Mouse (Mus musculus): Measurements from ENCODE around the gene Rhbdd1. TPM values are rescaled to one million over a fixed set of nuclear protein-coding genes. Genes with fewer than 3 reads are reported as not detected.

Gene Rhbdd1
- polyA plus RNA-seq, 1 experiment from 2014 or later = 7.6 TPM

GRCm38 (mm10) chr1:82286190-82287051, 29.8 kb upstream of the Rhbdd1 start:
- no peaks in the 10 kb centered on the region for H3K27me3 ChIP-seq
- peaks cover 44% of the 10 kb centered on the region for H3K4me1 ChIP-seq
- H3K36me3 ChIP-seq = peaks cover 26% of the 10 kb centered on the region
- H3K9me3 ChIP-seq = no peaks in the 10 kb centered on the region
- 22% methylated on average over 15 of the region's 15 CpGs for WGBS
- H3K9ac ChIP-seq = peak overlapping the region; percentile 64
- peak overlapping the region; percentile 74 for H3K4me3 ChIP-seq
- H3K27ac ChIP-seq = peak overlapping the region; percentile 57
- no peak for ATAC-seq (ENCODE audit: insufficient number of reproducible peaks, insufficient read depth, low FRiP score, low TSS enrichment)
- H3K4me2 ChIP-seq (replicated peaks) = peak overlapping the region; percentile 75

- peak overlapping the region; percentile 64 for H3K9ac ChIP-seq
- peaks cover 26% of the 10 kb centered on the region for H3K36me3 ChIP-seq
- peaks cover 48% of the 10 kb centered on the region for H3K4me1 ChIP-seq
- 67% methylated on average over 22 of the region's 22 CpGs for WGBS
- no peaks in the 10 kb centered on the region for H3K9me3 ChIP-seq
- H3K4me3 ChIP-seq = peak overlapping the region; percentile 74
- no peak for ATAC-seq (ENCODE audit: insufficient number of reproducible peaks, insufficient read depth, low FRiP score, low TSS enrichment)
- H3K27me3 ChIP-seq = no peaks in the 10 kb centered on the region
- peak overlapping the region; percentile 57; the same call in 1 of the 2 replicates for H3K27ac ChIP-seq
- peak overlapping the region; percentile 75 for H3K4me2 ChIP-seq (replicated peaks)
Observed at GRCm38 (mm10) chr1:82287052-82287775, 29.0 kb upstream of the Rhbdd1 start.

GRCm38 (mm10) chr1:82287776-82288325, 28.4 kb upstream of the Rhbdd1 start:
- H3K4me1 ChIP-seq = peaks cover 46% of the 10 kb centered on the region
- H3K9me3 ChIP-seq = no peaks in the 10 kb centered on the region
- H3K27me3 ChIP-seq = no peaks in the 10 kb centered on the region
- H3K4me2 ChIP-seq (replicated peaks) = peak overlapping the region; percentile 75
- H3K36me3 ChIP-seq = peaks cover 26% of the 10 kb centered on the region
- H3K4me3 ChIP-seq = peak overlapping the region; percentile 74
- WGBS = 90% methylated on average over 16 of the region's 16 CpGs
- no peak overlapping the region for H3K27ac ChIP-seq
- no peak for ATAC-seq (ENCODE audit: insufficient number of reproducible peaks, insufficient read depth, low FRiP score, low TSS enrichment)
- H3K9ac ChIP-seq = peak overlapping the region; percentile 64; the same call in 1 of the 2 replicates

- Histone ChIP-seq H3K9ac (no peak overlapping the region), H3K9me3 (no peaks in the 10 kb centered on the region), H3K36me3 (peaks cover 26% of the 10 kb centered on the region), H3K4me2 (replicated peaks) (peak overlapping the region; percentile 75), H3K4me3 (peak overlapping the region; percentile 74), H3K27me3 (no peaks in the 10 kb centered on the region), H3K27ac (no peak overlapping the region), H3K4me1 (peaks cover 46% of the 10 kb centered on the region)
- ATAC-seq (ENCODE audit: insufficient number of reproducible peaks, insufficient read depth, low FRiP score, low TSS enrichment) = no peak
- WGBS = 95% methylated on average over 18 of the region's 18 CpGs
Observed at GRCm38 (mm10) chr1:82288421-82288990, 27.7 kb upstream of the Rhbdd1 start.

- Histone ChIP-seq H3K36me3 (peaks cover 26% of the 10 kb centered on the region), H3K27ac (peak overlapping the region; percentile 98), H3K9ac (peak overlapping the region; percentile 81), H3K4me3 (peak overlapping the region; percentile 74), H3K4me1 (peaks cover 44% of the 10 kb centered on the region), H3K9me3 (no peaks in the 10 kb centered on the region), H3K4me2 (replicated peaks) (peak overlapping the region; percentile 75), H3K27me3 (no peaks in the 10 kb centered on the region)
- ATAC-seq (ENCODE audit: insufficient number of reproducible peaks, insufficient read depth, low FRiP score, low TSS enrichment) = no peak
- 69% methylated on average over 35 of the region's 35 CpGs for WGBS
Observed at GRCm38 (mm10) chr1:82289116-82289989, 26.9 kb upstream of the Rhbdd1 start.

- peaks cover 26% of the 10 kb centered on the region for H3K36me3 ChIP-seq
- H3K4me1 ChIP-seq = peaks cover 43% of the 10 kb centered on the region
- H3K9ac ChIP-seq = peak overlapping the region; percentile 81
- no peak for ATAC-seq (ENCODE audit: insufficient number of reproducible peaks, insufficient read depth, low FRiP score, low TSS enrichment)
- under 1% methylated on average over 45 of the region's 45 CpGs for WGBS
- H3K9me3 ChIP-seq = no peaks in the 10 kb centered on the region
- H3K4me3 ChIP-seq = peak overlapping the region; percentile 74
- H3K4me2 ChIP-seq (replicated peaks) = peak overlapping the region; percentile 75
- no peaks in the 10 kb centered on the region for H3K27me3 ChIP-seq
- peak overlapping the region; percentile 98 for H3K27ac ChIP-seq
Observed at GRCm38 (mm10) chr1:82289990-82290681, 26.1 kb upstream of the Rhbdd1 start.

GRCm38 (mm10) chr1:82290723-82291150, 25.5 kb upstream of the Rhbdd1 start:
- peak overlapping the region; percentile 75 for H3K4me2 ChIP-seq (replicated peaks)
- H3K9me3 ChIP-seq = no peaks in the 10 kb centered on the region
- ATAC-seq (ENCODE audit: insufficient number of reproducible peaks, insufficient read depth, low FRiP score, low TSS enrichment) = peak; percentile 54
- H3K4me1 ChIP-seq = peaks cover 43% of the 10 kb centered on the region
- H3K27ac ChIP-seq = peak overlapping the region; percentile 98
- peak overlapping the region; percentile 74 for H3K4me3 ChIP-seq
- H3K27me3 ChIP-seq = 0 out of 2 replicates have a peak, but pooled peaks cover under 1% of the 10 kb centered on the region
- 1% methylated on average over 30 of the region's 31 CpGs for WGBS
- H3K36me3 ChIP-seq = peaks cover 26% of the 10 kb centered on the region
- peak overlapping the region; percentile 81 for H3K9ac ChIP-seq

GRCm38 (mm10) chr1:82291151-82291797, 25.0 kb upstream of the Rhbdd1 start, which contains the start of gene Irs1:
Irs1 (minus strand) TSS chr1:82291416.
- Histone ChIP-seq H3K9me3 (no peaks in the 10 kb centered on the region), H3K27ac (peak within 1 kb of the TSS; percentile 98), H3K27me3 (0 out of 2 replicates have a peak, but pooled peaks cover 3% of the 10 kb centered on the region), H3K9ac (peak within 1 kb of the TSS; percentile 81), H3K4me1 (peaks cover 42% of the 10 kb centered on the region), H3K4me2 (replicated peaks) (peak within 1 kb of the TSS; percentile 75), H3K36me3 (peaks cover 26% of the 10 kb centered on the region), H3K4me3 (peak within 1 kb of the TSS; percentile 74)
- ATAC-seq (ENCODE audit: insufficient number of reproducible peaks, insufficient read depth, low FRiP score, low TSS enrichment) = peak; percentile 89
- whole genome bisulfite sequencing = 0% methylated on average over 47 of the region's 60 CpGs

- WGBS = under 1% methylated on average over 23 of the region's 23 CpGs
- Histone ChIP-seq H3K27me3 (0 out of 2 replicates have a peak, but pooled peaks cover 3% of the 10 kb centered on the region), H3K27ac (peak overlapping the region; percentile 98), H3K9ac (peak overlapping the region; percentile 81), H3K4me1 (peaks cover 34% of the 10 kb centered on the region), H3K4me2 (replicated peaks) (peak overlapping the region; percentile 75), H3K4me3 (peak overlapping the region; percentile 74), H3K9me3 (no peaks in the 10 kb centered on the region), H3K36me3 (peaks cover 21% of the 10 kb centered on the region)
- peak; percentile 1; the same call in 1 of the 2 replicates for ATAC-seq (ENCODE audit: insufficient number of reproducible peaks, insufficient read depth, low FRiP score, low TSS enrichment)
Observed at GRCm38 (mm10) chr1:82291930-82292712, 24.1 kb upstream of the Rhbdd1 start.
